Mouse (Mus musculus): ENCODE data around the gene Prdm16. TPM values are rescaled to one million over a fixed set of nuclear protein-coding genes. Genes with fewer than 3 reads are reported as not detected.

Gene Prdm16
- polyA plus RNA-seq, 1 experiment from 2014 or later = 43.1 TPM

DNA sequence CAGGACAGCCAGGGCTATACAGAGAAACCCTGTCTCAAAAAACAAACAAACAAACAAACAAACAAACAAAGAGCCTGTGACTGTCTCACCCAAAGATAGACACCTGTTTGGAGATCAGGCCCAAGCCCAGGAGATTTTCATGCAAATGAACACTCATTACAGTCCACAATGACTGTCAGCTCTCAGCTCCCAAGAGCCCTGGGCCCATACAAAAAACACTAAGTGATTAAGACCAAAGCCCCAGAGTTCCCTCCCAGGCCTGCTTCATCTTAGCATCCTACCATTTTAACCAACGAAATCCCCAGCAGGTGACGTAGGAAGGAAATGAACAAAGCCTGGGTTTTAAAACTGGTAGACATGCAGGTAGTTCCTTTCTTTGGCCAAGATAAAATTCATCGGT, 275.8 kb downstream of the Prdm16 start:
- Histone ChIP-seq H3K9me3 (no peaks in the 10 kb centered on the region), H3K27me3 (ENCODE audit: poor library complexity, severe bottlenecking) (peaks cover 45% of the 10 kb centered on the region), H3K4me1 (peaks cover 41% of the 10 kb centered on the region), H3K27ac (no peak overlapping the region), H3K4me3 (no peak overlapping the region), H3K36me3 (replicated peaks) (peaks cover 35% of the 10 kb centered on the region)
- 77% methylated on average over 3 of the region's 3 CpGs for WGBS
- no peak for DNase-seq (ENCODE audit: extremely low spot score, low spot score)

DNA sequence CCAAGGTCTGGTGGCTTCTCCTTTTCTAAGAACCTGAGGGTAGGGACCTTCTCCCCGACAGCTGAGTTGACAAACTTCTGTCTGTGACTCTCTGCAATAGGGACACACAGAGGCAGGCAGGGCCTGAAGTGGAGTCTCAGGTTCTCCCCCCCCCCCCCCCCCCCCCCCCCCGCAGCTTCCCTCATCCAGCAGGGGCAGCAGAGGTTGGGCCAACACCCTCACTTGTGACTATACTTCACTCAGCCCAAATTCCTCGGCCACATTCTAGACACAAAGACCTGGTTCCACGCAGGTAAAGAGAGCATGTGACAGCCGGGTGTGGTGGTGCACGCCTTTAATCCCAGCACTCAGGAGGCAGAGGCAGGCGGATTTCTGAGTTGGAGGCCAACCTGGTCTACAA, 276.2 kb downstream of the Prdm16 start:
- Histone ChIP-seq H3K27me3 (ENCODE audit: poor library complexity, severe bottlenecking) (peaks cover 45% of the 10 kb centered on the region), H3K36me3 (replicated peaks) (peaks cover 33% of the 10 kb centered on the region), H3K4me3 (no peak overlapping the region), H3K4me1 (peaks cover 37% of the 10 kb centered on the region), H3K27ac (peak overlapping the region; percentile 49; the same call in 1 of the 2 replicates), H3K9me3 (no peaks in the 10 kb centered on the region)
- no peak for DNase-seq (ENCODE audit: extremely low spot score, low spot score)
- 94% methylated on average over 6 of the region's 7 CpGs for WGBS

DNA sequence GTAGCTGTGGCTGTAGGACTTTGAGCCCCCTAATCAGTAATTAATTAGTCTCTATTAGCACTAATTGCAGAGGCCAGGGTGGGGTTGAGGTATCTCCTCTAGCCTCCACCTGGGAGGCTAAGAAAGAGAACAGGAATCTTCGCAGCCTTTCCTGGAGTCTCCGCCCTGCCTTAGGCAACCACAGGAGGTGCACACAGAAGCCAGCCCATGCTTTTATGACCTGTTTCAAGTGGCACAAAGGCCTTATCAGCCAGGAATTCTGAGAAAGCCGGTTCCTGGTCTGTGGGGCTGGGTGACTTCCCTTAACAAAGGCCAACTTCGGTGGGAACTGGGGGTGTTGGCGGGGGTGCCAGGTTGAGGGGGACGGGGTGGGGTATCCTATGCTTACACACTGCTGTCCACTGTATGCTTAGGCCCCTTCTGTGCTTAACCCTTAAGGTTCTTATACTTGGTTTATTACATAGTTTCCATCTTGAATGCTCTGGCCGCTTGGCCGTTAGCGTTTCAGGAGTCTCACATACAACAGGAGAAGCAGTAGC, 276.8 kb downstream of the Prdm16 start:
- Histone ChIP-seq H3K4me3 (no peak overlapping the region), H3K36me3 (replicated peaks) (peaks cover 33% of the 10 kb centered on the region), H3K9me3 (no peaks in the 10 kb centered on the region), H3K27ac (peak overlapping the region; percentile 49), H3K4me1 (peaks cover 35% of the 10 kb centered on the region), H3K27me3 (ENCODE audit: poor library complexity, severe bottlenecking) (peaks cover 44% of the 10 kb centered on the region)
- WGBS = 76% methylated on average over 9 of the region's 9 CpGs
- no peak for DNase-seq (ENCODE audit: extremely low spot score, low spot score)

DNA sequence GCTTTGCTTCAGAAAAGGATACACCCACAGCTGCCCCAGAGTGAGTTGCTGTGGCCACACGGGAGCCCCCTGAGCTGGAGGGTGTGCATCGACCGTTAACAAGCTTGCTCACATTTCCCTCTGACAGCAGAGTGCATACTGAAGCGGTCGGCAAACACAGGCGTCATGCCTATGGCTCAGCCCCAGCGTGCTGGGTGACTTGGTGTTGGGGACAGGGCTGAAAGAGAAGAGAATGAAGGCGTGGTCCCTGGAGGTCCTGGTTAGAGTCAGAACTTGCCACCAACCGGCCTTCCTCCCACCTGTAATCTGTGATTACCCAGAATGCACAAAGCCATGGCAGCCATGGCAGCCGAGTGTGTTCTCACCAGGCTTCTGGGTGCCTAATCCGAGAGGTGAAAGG, 277.9 kb downstream of the Prdm16 start:
- Histone ChIP-seq H3K27ac (peak overlapping the region; percentile 49), H3K9me3 (no peaks in the 10 kb centered on the region), H3K27me3 (ENCODE audit: poor library complexity, severe bottlenecking) (peaks cover 34% of the 10 kb centered on the region), H3K4me1 (peaks cover 35% of the 10 kb centered on the region), H3K4me3 (no peak overlapping the region), H3K36me3 (replicated peaks) (peaks cover 33% of the 10 kb centered on the region)
- no peak for DNase-seq (ENCODE audit: extremely low spot score, low spot score)
- WGBS = 67% methylated on average over 11 of the region's 11 CpGs

DNA sequence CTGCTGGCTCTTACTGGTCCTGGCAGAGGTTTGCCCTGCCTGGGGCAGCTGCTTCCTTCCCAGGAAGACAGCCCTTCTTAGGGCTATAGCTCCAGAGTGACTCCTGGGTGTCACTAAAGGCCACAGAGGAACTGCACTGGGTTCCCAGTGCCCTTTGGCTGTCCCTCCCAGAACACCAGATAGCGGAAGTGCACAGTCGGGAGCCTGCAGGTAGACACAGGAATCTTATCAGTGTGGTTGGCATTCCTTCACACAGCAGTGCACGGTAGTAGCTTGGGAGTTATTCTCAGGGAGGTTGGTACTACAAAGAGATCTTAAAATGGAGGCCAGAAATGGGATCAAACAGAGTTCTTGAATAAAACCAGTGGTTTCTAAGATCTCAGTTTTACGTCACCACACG, 278.3 kb downstream of the Prdm16 start:
- H3K36me3 ChIP-seq (replicated peaks) = peaks cover 32% of the 10 kb centered on the region
- no peak overlapping the region for H3K4me3 ChIP-seq
- no peaks in the 10 kb centered on the region for H3K9me3 ChIP-seq
- H3K27me3 ChIP-seq (ENCODE audit: poor library complexity, severe bottlenecking) = peaks cover 31% of the 10 kb centered on the region
- H3K27ac ChIP-seq = no peak overlapping the region
- H3K4me1 ChIP-seq = peaks cover 35% of the 10 kb centered on the region
- WGBS = 78% methylated on average over 5 of the region's 5 CpGs
- no peak for DNase-seq (ENCODE audit: extremely low spot score, low spot score)

DNA sequence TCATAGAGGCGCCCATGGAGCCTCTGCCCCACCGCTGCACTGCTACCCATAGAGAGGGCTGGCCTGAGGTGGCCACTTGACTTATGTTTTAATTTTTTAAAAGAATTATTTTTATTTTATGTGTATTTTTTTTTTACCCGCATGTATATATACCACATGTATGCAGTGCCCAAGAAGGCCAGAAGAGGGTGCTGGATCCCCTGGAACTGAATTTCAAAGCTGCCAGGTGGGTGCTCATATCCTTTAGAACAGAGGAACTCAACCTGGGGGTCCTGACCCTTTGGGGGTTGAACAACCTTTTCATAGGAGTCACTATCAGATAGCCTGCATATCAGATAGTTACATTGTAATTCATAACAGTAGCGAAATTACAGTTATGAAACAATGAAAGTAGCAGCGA, 281.3 kb downstream of the Prdm16 start:
- DNase-seq (ENCODE audit: extremely low spot score, low spot score) = no peak
- Histone ChIP-seq H3K4me1 (peaks cover 34% of the 10 kb centered on the region), H3K9me3 (no peaks in the 10 kb centered on the region), H3K4me3 (no peak overlapping the region), H3K27me3 (ENCODE audit: poor library complexity, severe bottlenecking) (peaks cover 23% of the 10 kb centered on the region), H3K27ac (no peak overlapping the region), H3K36me3 (replicated peaks) (peaks cover 30% of the 10 kb centered on the region)
- WGBS = 92% methylated on average over 5 of the region's 5 CpGs

DNA sequence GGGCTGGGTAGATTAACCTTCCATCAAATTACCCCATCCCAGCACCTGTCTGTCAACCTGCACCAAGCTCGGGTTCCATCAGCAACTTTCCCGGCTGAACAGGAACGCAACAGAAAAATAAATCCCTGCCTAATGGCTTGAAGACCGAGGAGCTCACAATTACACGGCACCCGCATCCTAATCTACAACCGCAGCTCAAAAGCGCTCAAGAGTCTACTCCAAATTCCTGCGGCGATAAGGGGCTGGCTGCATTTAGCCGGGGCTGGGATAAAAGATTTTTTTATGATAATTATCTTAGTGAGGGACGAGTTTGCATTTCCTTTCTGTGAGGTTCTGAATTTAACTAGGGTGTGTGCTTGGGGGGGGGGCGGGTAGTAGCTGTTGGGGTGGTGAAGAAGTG, 284.4 kb downstream of the Prdm16 start:
- peaks cover 1% of the 10 kb centered on the region; the same call in 1 of the 2 replicates for H3K27me3 ChIP-seq (ENCODE audit: poor library complexity, severe bottlenecking)
- no peaks in the 10 kb centered on the region for H3K9me3 ChIP-seq
- H3K4me3 ChIP-seq = no peak overlapping the region
- 79% methylated on average over 13 of the region's 13 CpGs for WGBS
- H3K36me3 ChIP-seq (replicated peaks) = peaks cover 54% of the 10 kb centered on the region
- H3K27ac ChIP-seq = no peak overlapping the region
- H3K4me1 ChIP-seq = peaks cover 25% of the 10 kb centered on the region
- no peak for DNase-seq (ENCODE audit: extremely low spot score, low spot score)

DNA sequence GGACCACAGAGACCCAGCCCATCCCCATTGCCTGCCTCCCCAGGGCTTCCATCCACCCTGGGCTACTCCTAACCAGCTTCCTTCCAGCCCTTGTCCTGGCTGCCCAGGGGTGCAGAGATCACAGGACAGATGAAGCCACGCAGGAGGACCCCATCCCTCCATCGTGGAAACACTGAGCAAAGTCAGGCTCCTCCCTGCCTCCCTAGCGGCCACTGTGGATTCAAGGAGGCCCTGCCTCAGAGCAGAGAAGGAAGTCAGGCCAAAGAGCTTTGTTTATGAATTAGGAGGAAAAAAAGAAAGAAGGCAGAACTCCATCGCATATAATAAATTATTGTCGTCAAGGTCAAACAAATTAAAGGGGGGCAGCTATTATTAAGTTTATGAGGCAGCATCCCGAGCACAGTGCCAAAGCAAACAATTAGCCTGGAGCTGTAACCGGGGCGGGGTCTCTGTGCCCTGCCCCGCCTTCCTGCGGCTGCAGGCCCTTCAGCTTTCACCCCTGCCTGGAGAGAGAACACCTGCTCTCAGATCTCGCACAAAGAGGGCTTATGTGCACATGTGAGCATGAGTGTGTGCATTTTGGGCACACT, 288.4 kb downstream of the Prdm16 start:
- Histone ChIP-seq H3K9me3 (no peaks in the 10 kb centered on the region), H3K36me3 (replicated peaks) (peaks cover 67% of the 10 kb centered on the region), H3K27me3 (ENCODE audit: poor library complexity, severe bottlenecking) (no peaks in the 10 kb centered on the region; the same call in 1 of the 2 replicates), H3K27ac (peak overlapping the region; percentile 62; the same call in 1 of the 2 replicates), H3K4me3 (no peak overlapping the region), H3K4me1 (peaks cover 38% of the 10 kb centered on the region)
- no peak for DNase-seq (ENCODE audit: extremely low spot score, low spot score)
- WGBS = 79% methylated on average over 11 of the region's 11 CpGs

DNA sequence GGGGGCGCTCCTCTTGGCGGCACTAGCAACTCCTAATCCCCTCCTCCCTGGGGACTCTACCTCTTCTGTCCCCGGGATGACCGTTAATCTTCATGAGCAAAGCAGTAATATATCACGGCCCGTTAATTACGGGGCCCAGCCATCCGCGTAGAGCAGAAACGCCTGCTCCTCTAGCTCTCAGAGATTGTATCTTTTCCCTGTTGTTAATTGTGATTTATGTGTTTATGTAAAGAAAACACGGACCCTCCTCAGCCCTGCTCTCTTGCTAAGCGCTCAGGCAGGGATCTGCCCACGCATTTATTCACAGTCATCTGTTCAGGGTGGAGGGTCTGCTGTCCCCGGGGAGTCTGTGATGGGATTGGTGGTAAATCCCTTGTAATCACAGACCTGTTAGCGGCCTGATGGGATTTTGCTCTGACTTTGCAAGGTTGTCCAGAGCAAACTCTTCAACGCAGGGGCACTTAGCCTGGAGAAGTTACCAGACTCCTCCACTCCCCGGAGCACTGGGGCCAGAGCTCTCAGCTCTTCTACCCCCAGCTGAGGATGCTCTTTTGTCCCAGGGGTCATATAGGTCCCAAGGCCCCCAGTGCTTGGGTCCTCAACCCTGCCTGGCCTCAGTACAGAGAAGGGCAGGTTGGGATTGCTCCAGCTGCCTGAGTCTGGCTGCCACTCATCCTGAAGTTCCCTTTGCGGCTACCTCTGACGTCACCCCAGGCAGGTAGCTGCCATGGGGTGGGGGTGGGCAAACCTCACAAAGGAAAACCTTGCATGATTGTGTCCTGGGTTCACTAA, 289.7 kb downstream of the Prdm16 start:
- H3K27me3 ChIP-seq (ENCODE audit: poor library complexity, severe bottlenecking) = no peaks in the 10 kb centered on the region; the same call in 1 of the 2 replicates
- 52% methylated on average over 19 of the region's 19 CpGs for WGBS
- no peaks in the 10 kb centered on the region for H3K9me3 ChIP-seq
- DNase-seq (ENCODE audit: extremely low spot score, low spot score) = no peak
- no peak overlapping the region for H3K4me3 ChIP-seq
- H3K27ac ChIP-seq = peak overlapping the region; percentile 62
- H3K4me1 ChIP-seq = peaks cover 32% of the 10 kb centered on the region
- H3K36me3 ChIP-seq (replicated peaks) = peaks cover 81% of the 10 kb centered on the region

DNA sequence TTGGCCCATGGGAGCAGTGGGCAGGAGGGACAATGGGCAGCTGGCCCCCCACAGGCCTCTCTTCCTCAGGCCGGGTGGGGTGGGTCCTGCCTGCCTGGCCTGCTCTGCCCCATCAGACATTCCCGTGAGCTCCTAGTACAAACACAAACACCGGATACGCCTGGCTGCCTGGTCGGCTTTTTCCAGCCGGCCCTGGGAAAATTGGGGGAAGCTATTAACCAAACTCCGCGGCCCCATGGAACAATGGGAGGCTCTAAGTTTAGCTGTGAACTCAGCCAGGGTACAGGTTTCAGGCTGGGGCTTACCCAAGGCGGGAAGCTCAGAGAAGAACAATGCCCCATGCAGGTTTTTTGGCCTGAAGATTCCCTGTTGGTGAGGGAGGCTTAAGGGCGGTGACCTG, 300.0 kb downstream of the Prdm16 start:
- Histone ChIP-seq H3K4me3 (no peak overlapping the region), H3K27me3 (ENCODE audit: poor library complexity, severe bottlenecking) (peaks cover 52% of the 10 kb centered on the region), H3K36me3 (replicated peaks) (peaks cover 88% of the 10 kb centered on the region), H3K27ac (peak overlapping the region; percentile 76), H3K4me1 (peaks cover 52% of the 10 kb centered on the region), H3K9me3 (no peaks in the 10 kb centered on the region)
- DNase-seq (ENCODE audit: extremely low spot score, low spot score) = no peak
- WGBS = 8% methylated on average over 10 of the region's 10 CpGs

DNA sequence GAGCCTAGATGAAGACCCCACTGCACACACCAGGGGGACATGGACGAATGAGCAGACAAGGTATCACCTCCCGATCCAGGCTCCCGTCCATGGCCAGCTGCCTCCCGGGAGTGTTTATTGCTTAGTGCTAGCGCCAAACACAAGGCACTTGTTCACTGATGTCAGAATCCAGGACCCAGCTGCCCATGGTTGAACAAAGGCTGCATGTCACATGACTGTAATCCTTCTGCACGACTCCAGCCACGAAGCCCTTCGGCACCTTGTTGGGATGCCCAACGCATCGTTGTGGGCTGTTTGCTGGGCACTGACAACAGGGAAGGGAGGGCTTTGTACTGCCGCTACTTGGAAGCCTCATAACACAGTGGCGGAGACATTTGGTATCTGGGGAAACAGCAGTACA, 300.9 kb downstream of the Prdm16 start, which contains the start of gene B230104I21Rik:
TSS of gene B230104I21Rik (plus strand) at position 367 of the 400 bp plus-strand sequence.
- Histone ChIP-seq H3K36me3 (replicated peaks) (peaks cover 84% of the 10 kb centered on the region), H3K4me1 (peaks cover 61% of the 10 kb centered on the region), H3K9me3 (no peaks in the 10 kb centered on the region), H3K27me3 (ENCODE audit: poor library complexity, severe bottlenecking) (peaks cover 56% of the 10 kb centered on the region), H3K4me3 (peak within 1 kb of the TSS; percentile 5; the same call in 1 of the 2 replicates), H3K27ac (peak within 1 kb of the TSS; percentile 76)
- WGBS = 85% methylated on average over 12 of the region's 12 CpGs
- DNase-seq (ENCODE audit: extremely low spot score, low spot score) = no peak

DNA sequence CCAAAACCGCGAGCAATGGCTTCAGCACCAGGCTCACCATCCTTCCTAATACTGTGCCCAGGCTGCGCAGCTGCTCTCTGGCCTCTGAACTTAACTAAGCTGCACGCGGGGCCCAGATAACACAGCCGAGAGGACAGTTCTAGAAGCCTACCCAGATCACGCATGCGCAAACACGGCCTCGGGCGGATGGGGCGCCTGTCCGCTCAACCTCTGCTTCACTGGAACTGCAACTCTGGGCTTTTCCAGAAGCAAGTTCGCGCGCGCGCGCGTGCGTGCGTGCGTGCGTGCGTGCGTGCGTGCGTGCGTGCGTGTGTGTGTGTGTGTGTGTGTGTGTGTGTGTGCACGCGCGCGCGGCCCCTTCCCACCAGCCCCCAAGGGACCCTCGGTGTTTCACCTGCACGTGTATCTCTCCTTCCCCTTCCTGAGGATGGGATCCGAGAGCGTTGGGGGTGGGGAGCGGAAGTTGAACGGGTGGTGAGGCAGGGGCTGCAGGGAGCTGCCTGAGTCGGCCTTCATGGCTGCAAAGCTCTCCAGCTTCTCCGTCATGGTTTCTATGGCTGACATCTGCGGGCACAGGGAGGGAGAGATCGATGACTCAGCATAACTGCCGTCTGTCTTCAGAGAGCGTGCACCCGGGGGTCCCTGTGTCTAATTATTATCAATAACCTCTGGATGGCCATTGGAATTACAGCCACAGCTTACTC, 301.8 kb downstream of the Prdm16 start:
- Histone ChIP-seq H3K27me3 (ENCODE audit: poor library complexity, severe bottlenecking) (peaks cover 56% of the 10 kb centered on the region), H3K9me3 (no peaks in the 10 kb centered on the region), H3K4me3 (peak overlapping the region; percentile 5; the same call in 1 of the 2 replicates), H3K4me1 (peaks cover 69% of the 10 kb centered on the region), H3K27ac (0 out of 2 replicates have a peak overlapping the region, but pooled peaks have one; percentile 54), H3K36me3 (replicated peaks) (peaks cover 78% of the 10 kb centered on the region)
- no peak for DNase-seq (ENCODE audit: extremely low spot score, low spot score)
- 74% methylated on average over 48 of the region's 48 CpGs for WGBS

Measured in forebrain, embryonic 10.5 days (tissue).